Mouse (Mus musculus) intestine, embryonic 14.5 days (tissue): Measurements from ENCODE around the gene Ppm1a. TPM values are rescaled to one million over a fixed set of nuclear protein-coding genes. Genes with fewer than 3 reads are reported as not detected.

Experiments used
- polyA plus RNA-seq: library from polyadenylated mRNA; unstranded; fragments of >200 nt; fragmentation: Nextera tagmentation; extraction: Ambion mirVana; gene quantifications from 2 replicates; pipeline ENCODE4 v1.2.1, GENCODE M21; 2014

The Ppm1a gene
- polyA plus RNA-seq, 1 experiment from 2014 or later: 83.3 TPM

Other genes starting within 250 kb of the Ppm1a start
- gene Pcnx4, start 221.1 kb upstream of the Ppm1a start, polyA plus RNA-seq: 10.6 TPM in 2 replicates
- not detected in 2 replicates for gene Gm4756, start 107.8 kb upstream of the Ppm1a start, polyA plus RNA-seq
- 24.7 and 26.3 TPM in 2 replicates for gene Dhrs7, start 92.5 kb upstream of the Ppm1a start, polyA plus RNA-seq
- not detected in 2 replicates for gene Six6, start 182.4 kb downstream of the Ppm1a start, polyA plus RNA-seq
- gene 4930447C04Rik, start 183.3 kb downstream of the Ppm1a start, polyA plus RNA-seq: 1.0 and 2.0 TPM in 2 replicates